Mouse (Mus musculus) Patski (cell line): ENCODE measurements around the gene Ldb2. TPM values are rescaled to one million over a fixed set of nuclear protein-coding genes. Genes with fewer than 3 reads are reported as not detected.

Experiments
- ATAC-seq: fragments of 100-300 bp; one replicate; pipeline ENCODE4 v1.8.0; 2021
- CTCF ChIA-PET: fragments of 350-600 bp; sonication (Branson Sonifier 250); formaldehyde crosslinking; loops from one replicate; lab custom pipeline; 2022; ENCODE audit warnings: inconsistent platforms; lab: Charles Lee
- POLR2A ChIA-PET: fragments of 350-600 bp; sonication (Branson Sonifier 250); formaldehyde crosslinking; loops from one replicate; lab custom pipeline; 2022; ENCODE audit warnings: antibody characterized with exemption, inconsistent platforms; lab: Charles Lee
- DNase-seq: peaks from one replicate; pipeline ENCODE4 v3.0.0-alpha.2; 2011; ENCODE audit warnings: low read depth, low spot score
- H3K27me3 ChIP-seq: fragments of 371-371 bp; one replicate; pipeline ENCODE4 v1.5.1; 2021
- CTCF ChIP-seq: fragments of 100-300 bp; IDR thresholded peaks from one replicate; pipeline ENCODE4 v1.5.1; 2021
- in situ Hi-C: fragments of 300-500 bp; cut with MboI; formaldehyde crosslinking; loops from 3 replicates; pipeline ENCODE4 v1.11.1; 2018; ENCODE audit warnings: low pct_unique_long_range_greater_than_20kb, mixed read lengths
- polyA plus RNA-seq: library from polyadenylated mRNA; unstranded; gene quantifications from one replicate; pipeline ENCODE4 v1.2.3, GENCODE M21; 2021

Ldb2 gene
- polyA plus RNA-seq, 1 experiment from 2014 or later, result not detected

DNA sequence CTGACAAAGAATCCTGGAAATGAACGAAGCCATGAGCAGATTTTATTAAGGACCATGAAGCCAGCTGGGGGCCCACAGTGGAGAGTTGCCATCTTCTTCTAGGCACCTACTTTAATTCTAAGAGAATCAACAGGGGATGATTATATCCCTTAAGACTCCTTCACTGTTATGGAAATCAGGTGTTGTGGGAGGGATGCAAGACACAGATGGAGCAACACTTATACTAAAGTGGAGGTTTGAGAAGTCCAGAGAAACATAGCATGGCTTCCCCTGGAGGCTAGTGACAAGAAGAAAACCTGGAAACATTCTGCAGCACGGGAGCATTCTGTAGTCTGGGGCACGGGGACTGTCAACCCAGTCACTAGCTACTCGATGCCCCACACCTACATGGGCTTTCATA, 85.0 kb downstream of the Ldb2 start:
- TF ChIP-seq CTCF, result no peak
- ChIA-PET CTCF (interaction anchor here (1.3 kb wide), 1 partner anchor 15 kb away, joined by 4 read pairs; no protein-coding TSS in a partner anchor), POLR2A (no interaction called here)
- DNase-seq, result no peak
- in situ Hi-C loops, result no loop called here
- ATAC-seq, result no peak
- no peaks in the 10 kb centered on the region for H3K27me3 ChIP-seq

- H3K27me3 ChIP-seq, result no peaks in the 10 kb centered on the region
- no peak for DNase-seq
- ChIA-PET POLR2A (no interaction called here), CTCF (interaction anchor here (1.3 kb wide), 1 partner anchor 14 kb away, joined by 4 read pairs; no protein-coding TSS in a partner anchor)
- in situ Hi-C loops, result no loop called here
- no peak for ATAC-seq
- TF ChIP-seq CTCF, result no peak
Measured at GRCm38 (mm10) chr5:44713181-44713789, 86.2 kb downstream of the Ldb2 start.

DNA sequence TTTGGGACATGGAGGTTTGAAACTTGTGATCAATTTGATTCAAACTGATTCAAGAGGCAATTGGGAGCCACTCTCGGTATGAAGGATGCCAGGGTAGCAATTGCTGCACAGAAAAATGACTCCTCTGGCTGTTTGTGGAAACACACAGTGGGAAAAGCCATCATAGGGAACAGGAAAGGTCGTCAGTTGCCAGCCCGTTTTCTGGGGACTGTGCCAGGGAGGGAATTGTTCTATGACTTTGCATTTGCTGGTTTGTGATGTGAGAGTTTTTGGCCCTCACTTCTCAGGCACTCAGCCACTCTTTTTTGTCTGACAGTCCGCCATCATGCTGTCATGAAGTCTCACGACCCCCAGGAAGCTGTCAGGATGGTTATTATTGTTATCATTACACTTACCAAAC, 88.3 kb downstream of the Ldb2 start:
- ATAC-seq (no peak), DNase-seq (no peak)
- POLR2A ChIA-PET, result no interaction called here
- CTCF ChIA-PET, result no interaction called here
- in situ Hi-C loops, result no loop called here
- no peaks in the 10 kb centered on the region for H3K27me3 ChIP-seq
- no peak for TF ChIP-seq CTCF

DNA sequence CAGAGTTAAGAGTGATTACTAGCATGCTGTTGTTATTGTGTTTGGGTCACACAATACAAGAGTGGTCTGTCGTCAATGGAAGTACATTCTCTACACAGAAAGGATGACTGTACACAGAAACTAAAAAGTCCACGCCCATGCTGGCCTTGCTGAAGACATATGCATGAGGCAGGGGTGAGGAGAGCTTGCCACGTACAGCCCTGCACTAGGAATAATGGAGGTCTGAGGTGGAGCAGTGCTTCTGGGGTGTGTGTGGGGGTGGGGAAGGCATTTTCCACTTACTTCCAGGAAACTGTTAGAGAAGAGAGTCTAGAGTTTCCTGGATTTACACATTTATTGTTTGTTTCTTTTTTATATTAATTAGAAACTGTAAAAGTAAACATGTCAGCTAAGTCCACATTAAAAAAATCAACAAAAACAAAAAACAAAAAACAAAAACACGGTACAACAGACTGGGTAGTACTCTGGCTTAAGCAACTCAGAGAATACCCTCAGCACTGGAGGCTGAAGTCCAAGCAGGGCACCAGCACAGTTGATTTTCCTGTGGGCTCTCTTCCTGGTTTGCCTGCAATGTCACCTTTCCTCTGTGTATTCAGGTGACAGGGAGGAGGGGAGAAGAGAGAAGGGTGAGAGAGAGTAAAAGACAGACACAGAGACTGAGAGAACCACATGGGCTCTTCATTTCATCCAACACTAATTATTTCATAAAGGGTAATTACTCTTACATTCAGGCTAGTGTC, 89.2 kb downstream of the Ldb2 start:
- DNase-seq (no peak), ATAC-seq (no peak)
- no peak for TF ChIP-seq CTCF
- CTCF ChIA-PET, result interaction anchor here (1.0 kb wide), 1 partner anchor 8 kb away, joined by 3 read pairs; no protein-coding TSS in a partner anchor
- POLR2A ChIA-PET, result no interaction called here
- H3K27me3 ChIP-seq, result no peaks in the 10 kb centered on the region
- in situ Hi-C loops, result no loop called here

DNA sequence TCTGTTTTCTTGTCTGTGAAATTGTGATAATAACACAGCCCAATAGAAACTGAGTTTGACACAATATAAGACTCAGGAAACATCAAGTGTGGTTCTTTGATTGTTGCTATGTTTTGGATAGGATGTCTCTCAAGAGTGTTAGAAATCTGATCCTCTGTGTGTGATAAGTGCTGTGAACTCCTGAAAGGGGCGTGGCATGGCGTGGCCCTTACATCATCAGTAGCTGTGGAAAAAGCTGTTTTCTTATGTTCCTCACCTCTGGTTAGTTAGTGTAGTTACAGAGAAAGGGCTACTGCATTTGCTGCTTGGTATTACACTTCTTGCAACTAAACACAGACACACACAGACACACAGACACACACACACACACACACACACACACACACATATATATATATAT, 90.2 kb downstream of the Ldb2 start:
- no peaks in the 10 kb centered on the region for H3K27me3 ChIP-seq
- ChIA-PET CTCF (no interaction called here), POLR2A (no interaction called here)
- in situ Hi-C loops, result no loop called here
- ATAC-seq (no peak), DNase-seq (no peak)
- no peak for TF ChIP-seq CTCF

GRCm38 (mm10) chr5:44707946-44708345, 91.5 kb downstream of the Ldb2 start:
- DNase-seq, result no peak
- in situ Hi-C loops, result no loop called here
- no peak for TF ChIP-seq CTCF
- ChIA-PET CTCF (no interaction called here), POLR2A (interaction anchor here (0.8 kb wide), 1 partner anchor 268 kb away, joined by 6 read pairs; no protein-coding TSS in a partner anchor)
- H3K27me3 ChIP-seq, result no peaks in the 10 kb centered on the region
- ATAC-seq, result no peak

DNA sequence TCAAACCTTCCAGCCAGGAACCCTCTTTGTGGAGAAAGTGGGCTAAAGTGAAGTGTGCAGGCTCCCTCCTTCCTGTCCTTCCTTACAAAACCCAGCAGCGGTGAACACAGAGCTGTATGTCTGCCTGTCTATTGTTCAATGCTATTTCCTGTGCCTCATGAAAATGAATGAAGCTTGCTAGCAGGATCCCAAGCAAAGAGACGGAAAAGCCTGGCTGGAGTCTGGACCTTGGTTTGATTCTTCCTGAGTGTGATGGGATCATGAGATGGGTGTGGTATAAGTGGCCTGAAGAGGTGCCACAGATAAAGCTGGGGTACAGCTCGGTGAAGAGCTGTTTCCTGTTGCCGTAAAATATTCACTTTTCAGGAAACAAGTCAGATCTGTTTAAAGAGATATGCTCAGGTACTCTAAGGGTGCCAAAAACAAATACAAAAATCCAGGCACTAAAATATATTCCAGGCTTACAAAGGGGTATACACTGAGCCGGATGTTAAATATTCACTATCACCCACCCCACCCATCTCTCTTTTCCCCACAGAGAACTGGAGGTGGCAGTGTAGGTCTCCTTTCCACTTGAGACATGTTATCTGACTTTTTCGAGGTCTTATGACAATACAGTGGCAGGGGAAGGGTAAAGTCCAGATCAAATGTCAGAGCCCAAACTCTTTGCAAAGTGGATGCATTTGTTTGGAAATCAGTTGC, 92.3 kb downstream of the Ldb2 start:
- peaks cover 2% of the 10 kb centered on the region for H3K27me3 ChIP-seq
- in situ Hi-C loops, result no loop called here
- no peak for TF ChIP-seq CTCF
- ChIA-PET CTCF (interaction anchor here (0.6 kb wide), 1 partner anchor 90 kb away, joined by 3 read pairs; no protein-coding TSS in a partner anchor), POLR2A (no interaction called here)
- ATAC-seq (no peak), DNase-seq (no peak)

DNA sequence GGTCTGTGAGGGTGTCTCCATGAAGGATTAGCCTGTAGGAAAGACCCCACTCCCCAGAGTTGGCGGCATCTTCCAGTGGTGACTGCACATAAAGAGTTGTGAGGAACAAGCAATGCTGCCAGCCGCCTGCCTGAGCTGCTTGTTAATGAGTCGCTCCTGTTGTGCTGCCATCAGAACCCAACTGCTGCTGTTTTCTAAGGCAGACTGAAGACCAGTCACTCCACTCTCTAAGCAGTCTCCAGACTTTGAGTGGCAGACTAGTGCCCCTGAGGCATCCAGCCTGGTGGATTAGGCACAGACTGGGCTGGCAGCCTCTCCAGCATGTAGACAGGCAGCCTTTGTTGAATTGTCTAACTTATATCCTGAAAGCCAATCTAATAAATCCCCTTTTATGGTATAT, 101.5 kb downstream of the Ldb2 start:
- no peak for TF ChIP-seq CTCF
- in situ Hi-C loops, result no loop called here
- no peak for ATAC-seq
- peaks cover 8% of the 10 kb centered on the region for H3K27me3 ChIP-seq
- POLR2A ChIA-PET, result no interaction called here
- no peak for DNase-seq
- CTCF ChIA-PET, result no interaction called here

DNA sequence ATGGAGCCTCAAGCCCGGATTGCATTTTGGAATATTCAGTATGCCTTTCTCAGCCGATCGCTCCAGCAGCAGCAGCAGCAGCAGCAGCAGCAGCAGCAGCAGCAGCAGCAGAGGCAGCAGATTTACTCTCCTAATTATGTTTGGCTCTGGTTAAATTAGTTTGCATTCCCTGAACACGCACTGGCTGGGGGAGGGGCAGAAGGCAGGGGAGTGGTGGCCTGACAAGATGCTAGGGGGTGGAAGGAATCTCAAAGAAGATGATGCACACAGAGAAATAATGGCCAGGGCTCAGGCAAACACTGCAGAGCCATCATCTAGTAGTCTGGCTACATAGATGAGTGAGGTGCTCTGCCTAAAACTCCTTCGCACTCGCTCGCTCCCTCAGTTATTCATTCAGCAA, 102.9 kb downstream of the Ldb2 start:
- ChIA-PET POLR2A (no interaction called here), CTCF (no interaction called here)
- H3K27me3 ChIP-seq, result peaks cover under 1% of the 10 kb centered on the region
- no peak for TF ChIP-seq CTCF
- in situ Hi-C loops, result no loop called here
- ATAC-seq, result no peak
- DNase-seq, result no peak

DNA sequence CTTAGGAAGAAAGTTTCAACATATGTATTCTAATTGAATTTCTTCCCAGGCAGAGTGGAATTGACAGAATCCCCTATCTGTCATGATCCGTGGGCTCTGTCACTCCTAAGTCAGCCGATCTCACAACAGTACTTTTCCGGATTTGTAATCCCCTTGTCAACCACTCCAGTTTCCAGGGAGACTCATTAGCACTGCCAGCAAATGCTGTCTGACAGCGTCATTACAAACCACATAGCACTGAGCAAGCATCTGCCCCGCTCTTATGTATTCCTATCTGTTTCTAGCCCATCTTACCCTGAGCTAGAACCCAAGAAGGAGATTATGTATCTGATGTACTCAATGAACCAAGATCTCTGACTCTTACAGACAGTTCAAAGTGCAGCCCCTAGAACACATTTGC, 105.8 kb downstream of the Ldb2 start:
- no peak for DNase-seq
- no peak for ATAC-seq
- no peak for TF ChIP-seq CTCF
- CTCF ChIA-PET, result no interaction called here
- in situ Hi-C loops, result no loop called here
- POLR2A ChIA-PET, result no interaction called here
- H3K27me3 ChIP-seq, result no peaks in the 10 kb centered on the region

DNA sequence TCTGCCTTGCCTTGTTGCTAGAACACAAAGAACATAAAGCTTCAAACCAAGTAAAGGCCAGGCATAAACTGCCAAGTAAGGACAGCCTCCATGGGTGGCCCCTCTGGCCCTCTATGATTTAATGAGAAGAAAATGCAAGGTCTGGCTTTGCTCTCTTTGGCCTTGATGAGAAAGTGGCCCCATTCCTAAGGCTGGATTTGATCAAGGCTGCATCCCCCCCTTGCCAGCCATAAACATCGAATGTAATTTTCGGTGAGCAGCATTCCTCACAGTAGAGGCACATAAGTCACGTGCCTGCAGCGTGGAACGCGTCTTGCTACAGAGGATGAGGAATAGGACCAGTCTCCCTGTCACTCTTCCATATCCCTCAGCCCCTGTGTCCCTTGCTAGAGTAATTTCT, 113.1 kb downstream of the Ldb2 start:
- POLR2A ChIA-PET, result no interaction called here
- TF ChIP-seq CTCF, result no peak
- CTCF ChIA-PET, result no interaction called here
- DNase-seq (no peak), ATAC-seq (no peak)
- in situ Hi-C loops, result no loop called here
- H3K27me3 ChIP-seq, result no peaks in the 10 kb centered on the region
